Mouse (Mus musculus) thymus, adult 2 months (tissue): Measurements from ENCODE around the gene Hip1r. TPM values are rescaled to one million over a fixed set of nuclear protein-coding genes. Genes with fewer than 3 reads are reported as not detected.

Experiments
- DNase-seq: peaks from one replicate; pipeline ENCODE4 v3.0.0; 2021
- H3K27ac ChIP-seq: fragments of 200-500 bp; 2 replicates; pipeline ENCODE4 v1.5.1; 2012; ENCODE audit warnings: low read length, control low read depth; ENCODE audit not compliant: control insufficient read depth, insufficient read depth
- H3K27me3 ChIP-seq: fragments of 200-500 bp; 2 replicates; pipeline ENCODE4 v1.6.1; 2012; ENCODE audit warnings: mild to moderate bottlenecking, low read length, moderate library complexity, mixed read lengths; ENCODE audit not compliant: control insufficient read depth, insufficient read depth
- H3K36me3 ChIP-seq: fragments of 200-500 bp; 2 replicates; pipeline ENCODE4 v1.6.1; 2012; ENCODE audit warnings: mild to moderate bottlenecking, low read length, moderate library complexity; ENCODE audit not compliant: control insufficient read depth, insufficient read depth
- H3K4me1 ChIP-seq: fragments of 200-500 bp; replicated peaks from 2 replicates; pipeline ENCODE4 v1.6.1; 2012; ENCODE audit warnings: low read length; ENCODE audit not compliant: control insufficient read depth, insufficient read depth
- H3K4me3 ChIP-seq: fragments of 200-500 bp; 2 replicates; pipeline ENCODE4 v1.5.1; 2012; ENCODE audit warnings: mild to moderate bottlenecking, low read length, control low read depth, moderate library complexity; ENCODE audit not compliant: control insufficient read depth, insufficient read depth
- CTCF ChIP-seq: fragments of 200-500 bp; IDR thresholded peaks from 2 replicates; pipeline ENCODE4 v1.5.1; 2012; ENCODE audit warnings: mild to moderate bottlenecking, control low read depth, low read length, moderate library complexity, borderline replicate concordance; ENCODE audit not compliant: control insufficient read depth, poor library complexity, insufficient read depth; ENCODE audit errors: extremely low read depth
- POLR2A ChIP-seq: fragments of 200-500 bp; IDR thresholded peaks from 2 replicates; pipeline ENCODE4 v1.6.1; 2012; ENCODE audit warnings: mild to moderate bottlenecking, low read length, control low read depth, moderate library complexity; ENCODE audit not compliant: control insufficient read depth, poor library complexity, insufficient read depth; ENCODE audit errors: extremely low read depth
- WGBS: fragments of 180-500 bp; shearing (Covaris S2); methylation state at CpG from one replicate; pipeline ENCODE4 v1.1.7; 2018; 5-methylcytosine and 5-hydroxymethylcytosine counted together
- polyA plus RNA-seq: library from polyadenylated mRNA; depleted of rRNA; stranded (reverse); fragments of >200 nt; gene quantifications from 2 replicates; pipeline ENCODE4 v1.2.3, GENCODE M21; 2012

Hip1r gene
- polyA plus RNA-seq, 1 experiment = 13.8 TPM

DNA sequence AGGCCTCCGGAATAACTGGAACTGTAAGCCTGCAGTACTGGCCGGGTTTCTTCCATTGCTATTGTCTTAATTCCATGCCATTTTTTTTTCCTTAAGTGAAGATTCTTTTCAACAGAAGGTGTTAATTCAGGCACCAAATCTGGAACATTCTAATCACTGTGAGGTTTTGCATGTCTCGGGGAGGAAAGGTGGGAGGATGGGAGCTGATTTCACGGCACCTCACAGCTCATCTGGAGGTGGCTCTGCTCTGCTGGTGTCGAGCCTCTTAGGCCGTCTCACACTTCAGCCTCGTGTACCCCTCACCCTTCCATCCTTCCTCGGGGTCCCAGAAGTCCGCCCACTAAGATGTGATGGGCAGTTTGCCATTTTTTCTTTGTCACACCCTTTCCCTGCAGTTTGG, 67.7 kb downstream of the Hip1r start:
- peaks cover 9% of the 10 kb centered on the region for H3K4me1 ChIP-seq
- no peaks in the 10 kb centered on the region for H3K27me3 ChIP-seq
- no peak for DNase-seq
- TF ChIP-seq POLR2A = no peak
- no peak for TF ChIP-seq CTCF
- WGBS = 88% methylated on average over 9 of the region's 9 CpGs
- no peaks in the 10 kb centered on the region for H3K36me3 ChIP-seq
- H3K4me3 ChIP-seq = no peak overlapping the region
- no peak overlapping the region for H3K27ac ChIP-seq

DNA sequence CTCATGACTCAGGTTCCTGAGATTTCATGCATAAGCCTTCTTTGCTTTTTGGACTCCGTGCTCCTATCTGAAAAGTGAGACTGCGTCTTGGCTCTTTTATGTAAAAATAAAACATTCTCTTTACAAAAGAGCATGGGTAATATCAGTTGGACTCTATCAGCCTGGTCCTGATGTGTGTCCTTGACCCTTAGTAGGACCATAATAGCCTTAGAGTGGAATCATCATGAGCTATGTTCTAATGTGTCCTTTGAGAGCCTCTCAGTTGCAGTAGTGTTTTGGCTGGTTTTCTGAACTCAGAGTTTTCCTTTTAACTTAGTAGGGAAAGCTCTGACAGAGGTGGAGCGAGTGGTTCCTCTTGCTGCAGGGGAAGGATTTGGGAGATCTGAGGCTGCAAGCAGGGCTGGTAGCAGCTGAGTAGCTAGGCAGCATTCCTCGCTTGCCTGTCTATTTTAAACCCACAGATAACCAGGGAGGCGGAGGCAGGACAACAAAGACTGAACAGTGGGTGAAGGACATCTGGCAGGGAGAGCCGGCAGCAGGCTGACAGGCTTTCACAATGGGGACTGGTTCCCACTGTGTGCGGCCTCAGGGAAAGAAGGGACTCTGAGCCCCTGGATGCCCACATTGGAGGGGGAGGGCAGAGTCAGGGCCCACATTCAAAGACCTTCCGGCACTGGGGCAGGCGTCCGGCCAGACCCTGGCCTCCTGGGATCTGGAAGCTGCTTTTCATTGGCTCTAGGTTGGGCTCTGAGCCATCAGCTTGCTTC, 70.0 kb downstream of the Hip1r start:
- DNase-seq = no peak
- peaks cover 6% of the 10 kb centered on the region; the same call in 1 of the 2 replicates for H3K4me1 ChIP-seq
- WGBS = 96% methylated on average over 10 of the region's 10 CpGs

DNA sequence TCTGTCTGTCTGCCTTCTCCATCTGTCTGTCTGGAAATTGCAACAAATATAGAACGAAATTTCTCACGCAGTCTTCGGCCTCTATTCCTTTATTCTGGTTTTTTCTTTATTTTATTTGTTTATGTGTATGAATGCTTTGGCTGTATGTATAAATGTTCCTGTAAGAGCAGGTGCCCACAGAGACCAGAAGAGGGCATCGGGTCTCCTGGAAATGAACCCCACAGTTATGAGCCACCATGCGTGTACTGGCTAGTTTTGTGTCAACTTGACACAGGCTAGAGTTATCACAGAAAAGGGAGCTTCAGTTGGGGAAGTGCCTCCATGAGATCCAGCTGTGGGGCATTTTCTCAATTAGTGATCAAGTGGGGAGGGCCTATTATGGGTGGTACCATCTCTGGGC, 70.6 kb downstream of the Hip1r start:
- H3K27ac ChIP-seq = no peak overlapping the region
- no peak overlapping the region for H3K4me3 ChIP-seq
- H3K36me3 ChIP-seq = no peaks in the 10 kb centered on the region
- no peak for DNase-seq
- 97% methylated on average over 5 of the region's 5 CpGs for WGBS
- H3K27me3 ChIP-seq = no peaks in the 10 kb centered on the region
- no peak for TF ChIP-seq POLR2A
- TF ChIP-seq CTCF = no peak
- peaks cover 6% of the 10 kb centered on the region; the same call in 1 of the 2 replicates for H3K4me1 ChIP-seq

More for the DNA sequence above, 70.0 kb downstream of the Hip1r start:
- Histone ChIP-seq H3K27me3 (no peaks in the 10 kb centered on the region), H3K27ac (no peak overlapping the region), H3K4me3 (no peak overlapping the region), H3K36me3 (no peaks in the 10 kb centered on the region)
- TF ChIP-seq POLR2A (no peak), CTCF (no peak)

DNA sequence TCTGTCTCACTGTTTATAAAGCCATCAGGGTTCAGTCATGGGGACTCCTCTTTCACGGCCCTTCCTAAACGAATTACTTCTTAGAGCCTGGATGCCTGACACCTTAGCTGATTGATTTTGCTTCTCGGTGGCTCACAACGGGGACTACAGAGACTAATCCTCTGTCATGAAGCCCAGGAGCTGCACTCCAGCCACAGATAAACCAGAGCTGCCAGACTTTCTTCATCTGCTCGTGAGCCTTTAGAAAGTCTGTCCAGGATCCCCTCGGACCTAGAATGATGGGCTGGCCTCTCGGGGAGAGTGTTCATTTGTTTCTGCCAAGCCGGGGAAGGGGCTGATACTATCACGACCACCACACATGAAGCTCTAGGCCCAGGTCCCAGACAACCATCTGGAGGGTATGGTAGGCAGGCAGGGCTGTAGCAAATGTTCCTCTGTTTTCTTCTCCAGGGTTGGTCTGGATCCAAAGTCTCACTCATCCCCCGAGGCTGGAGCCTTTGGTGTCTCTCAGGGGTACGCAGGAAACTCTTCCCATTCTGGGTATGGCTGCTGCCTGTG, 72.1 kb downstream of the Hip1r start:
- Histone ChIP-seq H3K27me3 (no peaks in the 10 kb centered on the region), H3K27ac (no peak overlapping the region), H3K4me3 (no peak overlapping the region), H3K4me1 (peaks cover 17% of the 10 kb centered on the region), H3K36me3 (no peaks in the 10 kb centered on the region)
- no peak for DNase-seq
- TF ChIP-seq CTCF = no peak
- TF ChIP-seq POLR2A = no peak
- 90% methylated on average over 11 of the region's 11 CpGs for WGBS

DNA sequence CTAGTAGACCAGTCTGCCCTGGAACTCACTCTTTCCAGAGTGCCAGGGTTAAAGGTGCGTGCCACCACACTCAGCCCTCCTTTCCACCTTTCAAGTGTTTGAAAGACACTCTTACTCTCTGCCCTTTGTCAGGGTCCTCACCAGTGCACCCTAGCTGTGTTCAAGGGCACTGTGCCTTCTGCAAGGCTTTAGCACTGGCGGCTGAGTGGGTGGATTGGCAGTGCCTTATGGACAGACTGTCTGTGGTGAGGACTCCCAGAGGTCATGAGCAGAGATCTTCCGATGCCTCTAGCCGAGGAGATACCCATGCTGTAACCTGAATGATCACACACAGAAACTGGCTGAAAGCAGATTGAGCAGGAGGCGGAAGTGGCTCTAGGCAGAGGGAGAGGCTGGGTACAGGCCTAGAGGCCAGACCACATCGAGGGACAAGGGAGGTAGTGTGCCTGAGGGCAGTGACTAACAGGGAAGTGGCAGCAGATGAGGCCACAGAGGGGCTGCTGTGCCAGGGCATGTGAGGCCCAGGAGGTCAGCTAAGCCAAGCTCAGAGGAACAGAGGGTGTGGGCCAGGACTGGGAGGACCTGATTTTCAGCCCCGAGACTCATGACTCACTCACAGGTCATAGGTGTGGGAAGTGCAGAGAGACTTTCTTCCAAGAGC, 73.4 kb downstream of the Hip1r start:
- 72% methylated on average over 7 of the region's 7 CpGs for WGBS
- Histone ChIP-seq H3K36me3 (no peaks in the 10 kb centered on the region), H3K27me3 (no peaks in the 10 kb centered on the region), H3K27ac (no peak overlapping the region), H3K4me3 (no peak overlapping the region), H3K4me1 (peaks cover 23% of the 10 kb centered on the region)
- DNase-seq = no peak
- TF ChIP-seq POLR2A (no peak), CTCF (no peak)

DNA sequence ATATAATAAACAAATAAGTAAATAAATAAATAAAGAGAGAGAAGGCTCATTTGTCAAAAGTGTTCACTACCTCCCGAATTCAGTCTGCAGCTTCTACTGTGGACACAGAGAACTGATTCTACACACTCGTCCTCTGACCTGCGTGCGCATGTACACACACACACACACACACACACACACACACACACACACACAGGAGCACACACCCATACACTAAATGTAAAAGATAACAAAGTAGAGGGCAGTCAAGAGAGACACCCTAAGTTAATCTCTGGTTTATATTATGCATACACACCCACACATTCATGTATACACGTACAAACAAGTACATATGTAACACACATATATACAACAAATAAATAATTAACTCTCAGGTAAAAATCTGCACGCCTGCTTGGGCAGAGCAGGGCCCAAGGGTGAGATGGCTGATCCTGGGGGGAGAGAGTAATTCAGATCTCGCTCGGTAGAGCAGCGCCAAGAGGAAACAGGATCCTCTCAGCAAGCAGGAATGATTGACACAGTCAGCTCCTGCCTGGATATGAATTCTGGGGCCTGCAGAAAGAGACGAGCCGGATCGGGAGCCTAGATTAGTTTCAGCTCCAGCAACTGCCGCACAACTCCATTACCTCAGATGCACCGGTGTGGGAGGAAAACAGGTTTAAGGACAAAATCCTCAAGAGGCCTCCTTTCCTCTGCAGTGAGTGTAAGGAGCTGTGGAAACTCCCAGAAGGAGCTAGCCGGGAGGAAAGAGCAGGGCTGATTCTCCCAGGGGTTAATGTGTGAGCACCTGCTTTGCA, 76.0 kb downstream of the Hip1r start:
- Histone ChIP-seq H3K36me3 (no peaks in the 10 kb centered on the region), H3K4me1 (peaks cover 29% of the 10 kb centered on the region), H3K27ac (peak overlapping the region; percentile 95), H3K27me3 (no peaks in the 10 kb centered on the region), H3K4me3 (no peak overlapping the region)
- no peak for DNase-seq
- WGBS = 89% methylated on average over 15 of the region's 15 CpGs
- no peak for TF ChIP-seq POLR2A
- no peak for TF ChIP-seq CTCF
